Mouse (Mus musculus): Measurements from ENCODE around the gene Rere. TPM values are rescaled to one million over a fixed set of nuclear protein-coding genes. Genes with fewer than 3 reads are reported as not detected.

Rere gene
- polyA plus RNA-seq, 1 experiment from 2014 or later, result 23.7 TPM

DNA sequence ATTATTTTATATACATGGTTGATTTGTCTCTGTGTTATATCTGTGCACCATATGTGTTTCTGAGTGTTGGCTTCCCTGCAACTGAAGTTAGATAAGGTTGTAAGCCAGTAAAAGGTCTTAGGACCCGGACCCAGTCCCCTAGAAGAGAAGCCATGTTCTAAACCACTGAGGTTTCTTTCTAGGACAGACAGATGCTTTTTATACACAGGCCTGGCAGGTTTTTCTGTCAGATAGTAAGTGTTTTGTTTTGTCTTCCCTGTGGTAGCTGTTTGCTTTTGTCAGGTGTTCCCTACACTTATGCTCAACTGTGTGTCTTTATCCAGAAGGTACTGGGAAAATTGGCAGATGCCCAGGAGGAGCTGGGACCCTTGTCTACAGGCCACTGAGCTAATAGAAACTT, 167.0 kb downstream of the Rere start:
- Histone ChIP-seq H3K4me3 (replicated peaks) (no peak overlapping the region), H3K36me3 (no peaks in the 10 kb centered on the region), H3K4me1 (0 out of 2 replicates have a peak, but pooled peaks cover 3% of the 10 kb centered on the region), H3K27ac (no peak overlapping the region), H3K27me3 (replicated peaks) (no peaks in the 10 kb centered on the region), H3K9ac (no peak overlapping the region), H3K9me3 (no peaks in the 10 kb centered on the region), H3K4me2 (no peak overlapping the region)
- 58% methylated on average over 1 of the region's 1 CpGs for WGBS
- no peak for ATAC-seq (ENCODE audit: insufficient read depth, low FRiP score, low read depth)

DNA sequence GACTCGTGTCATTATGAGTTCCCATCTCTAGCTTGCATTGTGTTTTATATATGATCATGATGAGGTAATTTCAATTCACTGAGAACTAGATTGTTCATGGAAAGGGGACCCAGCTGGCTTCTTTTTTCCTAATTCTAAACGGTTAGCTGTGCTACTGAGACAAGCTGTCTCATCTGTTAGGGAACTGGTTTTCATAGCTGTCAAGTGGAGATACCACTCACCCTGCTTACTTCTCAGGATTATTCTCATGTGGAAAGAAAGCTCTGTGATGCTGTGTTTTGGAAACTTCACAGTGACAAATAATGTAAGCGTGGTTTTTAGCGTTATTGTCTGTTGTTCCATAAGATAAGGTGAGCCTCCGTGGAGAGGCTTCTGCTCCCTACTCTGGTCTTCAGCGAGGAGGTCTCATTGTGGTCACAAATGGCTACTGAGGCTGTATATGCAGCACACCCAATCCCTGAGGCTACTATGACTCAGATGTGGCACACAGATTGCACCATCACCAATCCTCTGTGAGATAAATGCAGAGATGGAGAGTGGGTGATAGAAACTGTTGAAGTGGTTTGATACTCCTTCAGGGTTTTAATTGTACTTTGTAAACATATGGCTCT, 168.7 kb downstream of the Rere start:
- ATAC-seq (ENCODE audit: insufficient read depth, low FRiP score, low read depth), result no peak
- Histone ChIP-seq H3K4me1 (peaks cover 12% of the 10 kb centered on the region; the same call in 1 of the 2 replicates), H3K9ac (no peak overlapping the region), H3K4me3 (replicated peaks) (no peak overlapping the region), H3K4me2 (no peak overlapping the region), H3K9me3 (no peaks in the 10 kb centered on the region), H3K27ac (no peak overlapping the region), H3K36me3 (no peaks in the 10 kb centered on the region), H3K27me3 (replicated peaks) (no peaks in the 10 kb centered on the region)
- WGBS, result 71% methylated on average over 6 of the region's 6 CpGs

DNA sequence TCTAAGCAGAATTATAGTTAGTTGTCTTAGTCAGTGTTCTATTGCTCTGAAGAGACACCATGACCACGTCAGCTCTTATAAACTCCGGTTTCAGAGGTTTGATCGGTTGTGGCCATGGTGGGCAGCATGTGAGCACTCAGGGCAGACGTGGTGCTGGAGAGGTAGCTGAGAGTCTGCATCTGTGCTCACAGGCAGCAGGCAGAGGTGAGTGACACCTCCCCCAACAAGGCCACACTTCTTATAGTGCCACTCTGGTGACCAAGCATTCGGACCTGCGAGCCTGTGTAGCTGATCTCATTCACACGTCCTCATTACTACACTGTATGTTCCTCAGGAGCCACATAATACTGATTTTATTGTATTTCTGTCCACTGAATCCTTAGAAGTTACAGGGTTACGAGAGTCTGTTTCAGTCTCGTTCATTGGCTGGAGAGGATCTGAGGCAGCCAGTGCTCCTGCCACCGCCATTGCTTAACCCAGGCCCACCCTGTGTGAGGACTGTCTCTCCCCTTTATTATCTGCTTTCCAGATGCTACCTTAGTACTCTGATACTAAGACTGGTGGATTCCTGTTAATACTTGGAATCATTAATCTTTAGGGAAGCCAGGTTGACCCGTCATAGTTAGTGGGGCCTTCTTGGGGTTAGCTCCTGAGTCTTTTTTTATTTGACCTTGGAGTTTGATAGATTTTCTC, 170.9 kb downstream of the Rere start:
- Histone ChIP-seq H3K27me3 (replicated peaks) (no peaks in the 10 kb centered on the region), H3K36me3 (no peaks in the 10 kb centered on the region), H3K4me2 (no peak overlapping the region), H3K4me1 (peaks cover 9% of the 10 kb centered on the region; the same call in 1 of the 2 replicates), H3K4me3 (replicated peaks) (no peak overlapping the region), H3K9ac (no peak overlapping the region), H3K9me3 (no peaks in the 10 kb centered on the region), H3K27ac (0 out of 2 replicates have a peak overlapping the region, but pooled peaks have one; percentile 7)
- ATAC-seq (ENCODE audit: insufficient read depth, low FRiP score, low read depth), result no peak
- WGBS, result 70% methylated on average over 11 of the region's 11 CpGs

DNA sequence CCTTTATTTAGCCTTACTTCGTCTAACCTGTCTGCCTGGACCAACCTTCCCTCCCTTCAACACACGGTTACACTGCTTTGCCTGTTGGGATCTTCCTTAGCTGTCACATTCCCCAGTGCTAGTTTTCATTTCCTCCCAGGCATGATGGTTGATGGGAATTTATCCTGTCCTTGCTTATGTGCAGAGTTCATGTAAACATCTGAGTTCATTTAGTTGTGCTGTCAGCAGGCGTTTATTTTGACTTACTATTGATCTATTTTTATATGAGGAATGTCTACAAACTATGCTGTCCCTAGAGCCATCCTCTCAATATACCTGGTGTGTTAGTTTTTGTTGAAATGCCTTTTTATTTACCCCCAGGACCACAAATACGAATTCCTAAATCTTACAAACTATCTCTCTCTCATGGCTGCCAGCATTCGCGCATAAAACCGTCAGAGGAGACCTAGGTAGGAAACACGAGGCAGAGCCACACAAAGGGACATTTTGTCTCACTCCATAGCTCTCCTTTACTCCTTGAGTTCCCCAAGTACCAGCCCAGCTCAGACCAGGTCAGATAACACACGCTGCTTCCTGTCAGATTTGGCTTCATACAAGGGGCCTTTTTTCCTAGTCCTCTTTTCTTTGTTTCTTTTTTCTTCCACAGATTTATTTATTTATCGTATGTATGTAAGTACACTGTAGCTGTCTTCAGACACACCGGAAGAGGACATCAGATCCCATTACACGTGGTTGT, 173.3 kb downstream of the Rere start:
- Histone ChIP-seq H3K4me3 (replicated peaks) (no peak overlapping the region), H3K4me2 (no peak overlapping the region), H3K9ac (no peak overlapping the region), H3K27me3 (replicated peaks) (no peaks in the 10 kb centered on the region), H3K9me3 (no peaks in the 10 kb centered on the region), H3K4me1 (peaks cover 20% of the 10 kb centered on the region; the same call in 1 of the 2 replicates), H3K36me3 (no peaks in the 10 kb centered on the region), H3K27ac (no peak overlapping the region)
- ATAC-seq (ENCODE audit: insufficient read depth, low FRiP score, low read depth), result no peak
- 50% methylated on average over 12 of the region's 12 CpGs for WGBS

DNA sequence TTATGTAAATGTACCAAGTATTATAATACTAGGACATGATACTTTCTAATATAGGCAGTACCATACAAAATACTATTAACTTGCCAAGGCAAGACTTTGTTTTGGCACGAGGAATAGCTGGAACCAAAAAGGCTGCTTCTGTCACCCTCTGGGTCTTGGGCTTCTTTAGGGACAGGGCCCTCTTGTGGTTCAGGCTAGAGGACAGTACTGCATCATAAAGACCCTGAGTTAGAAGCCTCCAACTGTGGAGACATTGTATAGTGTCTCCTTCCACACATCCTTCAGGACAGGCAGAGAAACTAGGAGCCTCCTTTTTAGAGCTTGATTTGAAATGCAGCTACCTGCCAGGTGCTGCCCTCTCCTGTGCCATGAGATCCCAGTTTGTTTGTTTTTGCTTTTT, 174.3 kb downstream of the Rere start:
- H3K9ac ChIP-seq, result no peak overlapping the region
- H3K36me3 ChIP-seq, result no peaks in the 10 kb centered on the region
- H3K4me2 ChIP-seq, result no peak overlapping the region
- H3K27me3 ChIP-seq (replicated peaks), result no peaks in the 10 kb centered on the region
- H3K27ac ChIP-seq, result no peak overlapping the region
- no peak overlapping the region for H3K4me3 ChIP-seq (replicated peaks)
- no peaks in the 10 kb centered on the region for H3K9me3 ChIP-seq
- no peak for ATAC-seq (ENCODE audit: insufficient read depth, low FRiP score, low read depth)
- 69% methylated on average over 1 of the region's 1 CpGs for WGBS
- H3K4me1 ChIP-seq, result peaks cover 20% of the 10 kb centered on the region; the same call in 1 of the 2 replicates

DNA sequence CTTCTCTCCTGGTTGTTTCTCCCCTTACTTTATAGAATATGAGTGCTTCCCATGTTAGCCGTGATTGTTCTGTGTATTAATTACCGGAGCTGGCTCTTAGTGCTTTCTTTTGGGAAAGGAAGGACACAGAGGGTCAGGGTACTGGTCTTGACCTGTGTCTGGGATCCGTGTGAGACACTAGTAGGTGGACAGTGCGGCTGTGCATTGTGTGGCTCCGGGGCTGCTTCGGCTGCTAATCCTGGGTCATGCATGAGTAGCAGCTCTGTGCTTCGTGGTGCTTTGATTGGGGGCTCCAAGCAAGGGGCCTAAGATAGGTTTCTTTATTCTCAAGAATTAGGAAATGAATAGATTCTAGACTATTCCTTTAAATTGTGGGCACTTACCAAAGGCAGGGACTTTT, 175.0 kb downstream of the Rere start:
- Histone ChIP-seq H3K4me1 (peaks cover 22% of the 10 kb centered on the region), H3K4me2 (no peak overlapping the region), H3K9me3 (no peaks in the 10 kb centered on the region), H3K36me3 (no peaks in the 10 kb centered on the region), H3K27ac (no peak overlapping the region), H3K27me3 (replicated peaks) (no peaks in the 10 kb centered on the region), H3K4me3 (replicated peaks) (no peak overlapping the region), H3K9ac (no peak overlapping the region)
- 75% methylated on average over 7 of the region's 7 CpGs for WGBS
- ATAC-seq (ENCODE audit: insufficient read depth, low FRiP score, low read depth), result no peak

DNA sequence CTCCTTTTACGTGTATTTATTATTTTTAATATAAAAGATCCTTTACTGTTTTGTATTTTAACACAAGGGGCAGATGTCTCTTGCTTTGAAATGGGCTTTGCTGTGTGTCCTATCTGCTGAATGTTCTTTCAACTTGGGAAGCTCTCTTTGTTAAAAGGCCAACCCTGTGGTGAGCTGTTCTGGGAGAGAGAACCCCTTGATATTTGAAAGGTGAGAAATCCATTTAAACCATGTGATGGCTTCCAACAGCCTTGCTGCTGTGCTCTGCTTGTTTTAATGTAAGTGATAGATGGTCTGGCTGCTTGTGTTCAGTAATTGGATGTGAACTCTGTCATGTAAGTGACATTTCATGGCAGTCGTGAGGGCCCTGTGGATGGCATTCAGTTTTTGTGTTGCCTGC, 175.4 kb downstream of the Rere start:
- no peak for ATAC-seq (ENCODE audit: insufficient read depth, low FRiP score, low read depth)
- Histone ChIP-seq H3K4me1 (peaks cover 23% of the 10 kb centered on the region), H3K9ac (no peak overlapping the region), H3K27ac (no peak overlapping the region), H3K27me3 (replicated peaks) (no peaks in the 10 kb centered on the region), H3K4me3 (replicated peaks) (no peak overlapping the region), H3K4me2 (no peak overlapping the region), H3K36me3 (no peaks in the 10 kb centered on the region), H3K9me3 (no peaks in the 10 kb centered on the region)
- 69% methylated on average over 2 of the region's 2 CpGs for WGBS

DNA sequence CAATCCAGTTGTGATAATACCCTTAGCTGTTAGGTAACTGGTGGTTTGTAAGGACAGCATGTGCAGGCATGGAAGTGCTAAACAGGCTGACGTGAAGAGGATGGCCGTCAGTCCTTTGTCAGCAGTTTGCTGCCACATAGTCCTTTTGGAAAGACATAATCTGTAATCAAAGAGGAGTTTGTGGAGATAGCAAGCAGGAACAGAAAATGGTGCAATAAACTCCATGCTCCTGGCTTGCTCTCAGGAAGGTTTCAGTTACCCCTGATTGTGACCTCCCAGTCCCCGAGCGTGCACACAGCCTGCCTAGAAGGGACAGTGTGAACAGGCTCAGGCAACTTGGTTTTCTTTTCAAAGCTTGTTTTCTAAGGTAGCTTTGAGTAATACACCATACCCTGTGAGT, 175.9 kb downstream of the Rere start:
- H3K36me3 ChIP-seq, result no peaks in the 10 kb centered on the region
- no peak overlapping the region for H3K9ac ChIP-seq
- H3K4me1 ChIP-seq, result peaks cover 24% of the 10 kb centered on the region
- no peaks in the 10 kb centered on the region for H3K27me3 ChIP-seq (replicated peaks)
- no peak overlapping the region for H3K27ac ChIP-seq
- no peak for ATAC-seq (ENCODE audit: insufficient read depth, low FRiP score, low read depth)
- H3K4me3 ChIP-seq (replicated peaks), result no peak overlapping the region
- H3K9me3 ChIP-seq, result no peaks in the 10 kb centered on the region
- 66% methylated on average over 4 of the region's 4 CpGs for WGBS
- H3K4me2 ChIP-seq, result no peak overlapping the region

DNA sequence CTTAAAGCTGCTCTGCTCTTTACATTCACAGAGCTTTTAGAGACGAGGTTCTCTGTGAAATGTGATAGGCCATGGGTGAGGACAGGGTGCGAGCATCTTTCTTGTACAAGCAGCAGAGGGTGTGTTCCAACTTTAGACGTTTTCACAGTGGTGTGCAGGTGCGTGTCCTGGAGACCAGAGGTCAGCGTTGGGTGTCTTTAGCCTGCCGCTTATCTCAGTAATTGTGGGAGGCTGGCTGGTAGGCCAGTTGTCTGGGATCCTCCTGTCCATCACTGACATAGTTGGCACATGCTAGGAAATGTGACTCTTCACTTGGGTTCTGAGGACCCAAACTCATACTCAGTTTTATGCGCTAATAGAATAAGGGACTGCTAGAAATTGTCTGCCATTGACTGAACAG, 176.3 kb downstream of the Rere start:
- H3K4me1 ChIP-seq, result peaks cover 28% of the 10 kb centered on the region
- H3K4me3 ChIP-seq (replicated peaks), result no peak overlapping the region
- no peaks in the 10 kb centered on the region for H3K9me3 ChIP-seq
- H3K27me3 ChIP-seq (replicated peaks), result no peaks in the 10 kb centered on the region
- H3K27ac ChIP-seq, result no peak overlapping the region
- ATAC-seq (ENCODE audit: insufficient read depth, low FRiP score, low read depth), result no peak
- H3K4me2 ChIP-seq, result no peak overlapping the region
- H3K36me3 ChIP-seq, result no peaks in the 10 kb centered on the region
- WGBS, result 59% methylated on average over 7 of the region's 7 CpGs
- no peak overlapping the region for H3K9ac ChIP-seq

DNA sequence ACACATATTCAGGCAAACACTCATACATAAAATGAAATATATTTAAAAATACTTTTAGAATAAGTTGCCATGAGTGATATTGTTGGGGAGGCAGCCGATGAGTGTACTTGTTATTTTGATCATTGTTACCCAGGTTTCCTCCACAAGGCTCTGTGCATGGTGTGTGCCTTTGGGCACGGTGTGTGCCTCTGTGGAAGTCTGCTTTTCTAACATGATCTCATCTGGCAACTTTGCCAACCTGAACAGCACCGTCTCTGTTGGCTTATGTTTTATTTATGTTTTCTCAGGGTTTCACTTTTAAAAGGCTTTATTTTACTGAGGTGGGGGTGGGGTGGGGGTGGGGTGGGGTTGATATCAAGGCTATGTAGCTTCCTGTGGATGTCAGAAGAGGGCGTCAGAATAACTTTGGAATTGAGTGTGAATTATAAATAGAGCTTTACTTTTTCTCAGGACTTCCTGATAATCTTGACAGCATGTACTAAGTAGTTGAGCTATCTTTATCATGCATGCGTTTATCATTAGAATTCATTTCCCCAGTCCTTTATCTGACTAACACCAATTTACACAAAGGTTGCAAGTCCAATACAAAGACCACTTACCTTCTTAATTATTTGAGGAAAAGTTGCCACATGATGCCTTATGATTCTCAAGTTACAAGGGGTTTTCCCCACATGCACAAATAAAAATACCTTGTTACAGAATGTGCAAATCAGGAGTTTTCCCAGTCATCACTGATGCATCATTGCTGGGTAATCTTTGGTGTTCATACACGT, 177.8 kb downstream of the Rere start:
- peaks cover 28% of the 10 kb centered on the region for H3K4me1 ChIP-seq
- no peaks in the 10 kb centered on the region for H3K27me3 ChIP-seq (replicated peaks)
- H3K4me3 ChIP-seq (replicated peaks), result no peak overlapping the region
- ATAC-seq (ENCODE audit: insufficient read depth, low FRiP score, low read depth), result no peak
- no peak overlapping the region for H3K4me2 ChIP-seq
- no peaks in the 10 kb centered on the region for H3K9me3 ChIP-seq
- no peaks in the 10 kb centered on the region for H3K36me3 ChIP-seq
- no peak overlapping the region for H3K27ac ChIP-seq
- 55% methylated on average over 6 of the region's 6 CpGs for WGBS
- H3K9ac ChIP-seq, result no peak overlapping the region

DNA sequence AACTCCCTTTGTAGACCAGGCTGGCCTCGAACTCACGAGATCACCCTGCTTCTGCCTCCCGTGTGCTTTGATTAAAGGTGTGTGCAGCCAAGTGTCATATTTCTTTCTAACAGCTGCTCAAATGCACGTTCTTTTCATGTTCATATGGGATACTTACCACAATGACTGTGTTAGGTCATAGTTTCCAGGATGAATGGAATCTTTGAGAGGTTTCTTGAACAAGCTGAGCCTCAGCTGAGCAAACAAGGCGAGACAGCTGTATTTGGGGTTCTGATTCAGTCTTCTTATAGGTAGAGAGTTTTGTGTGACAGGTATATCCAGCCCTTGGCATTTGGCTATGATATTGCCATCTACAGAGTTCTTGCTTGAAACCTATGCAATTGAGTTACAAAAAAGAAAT, 179.0 kb downstream of the Rere start:
- H3K27me3 ChIP-seq (replicated peaks), result no peaks in the 10 kb centered on the region
- 63% methylated on average over 5 of the region's 5 CpGs for WGBS
- H3K4me2 ChIP-seq, result no peak overlapping the region
- no peak for ATAC-seq (ENCODE audit: insufficient read depth, low FRiP score, low read depth)
- H3K9me3 ChIP-seq, result no peaks in the 10 kb centered on the region
- H3K36me3 ChIP-seq, result no peaks in the 10 kb centered on the region
- peak overlapping the region; percentile 8; the same call in 1 of the 2 replicates for H3K27ac ChIP-seq
- no peak overlapping the region for H3K9ac ChIP-seq
- peaks cover 23% of the 10 kb centered on the region for H3K4me1 ChIP-seq
- H3K4me3 ChIP-seq (replicated peaks), result no peak overlapping the region

Measured in stomach, embryonic 15.5 days (tissue).